ENCODE assay signal across 27 mouse cellular contexts in the genomic region with DNA sequence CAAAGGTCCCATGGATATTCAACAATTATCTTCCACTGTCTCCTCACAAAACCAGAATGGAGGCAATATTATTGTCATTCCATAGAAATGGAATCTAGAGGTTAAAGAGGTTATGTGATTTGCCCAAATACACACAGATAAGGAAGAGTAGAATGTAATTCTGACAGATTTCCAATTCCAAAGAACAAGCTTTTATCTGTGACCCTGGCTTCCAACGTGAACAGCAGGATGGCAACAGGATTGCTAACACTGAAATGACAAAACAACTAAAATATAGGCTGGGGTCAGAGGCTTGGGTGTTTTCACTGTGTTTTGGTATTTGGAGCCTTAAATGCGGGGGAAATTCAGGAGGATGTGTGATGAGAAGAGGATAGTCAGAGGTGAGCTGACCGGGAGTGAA.
"Had no signal": no experiment of that assay in that cellular context is flagged by ENCODE, and none has a peak within 500 bp of the region (broad histone marks: within the 10 kb centered on the region; RNA-seq: fewer than 3 reads in every experiment).

No protein-coding gene starts in this region.

- H3K4me3 ChIP-seq: left cerebral cortex, adult 2 months; limb, embryonic 10.5 days; limb, embryonic 12.5 days; limb, embryonic 13.5 days; limb, embryonic 15.5 days; liver, embryonic 12.5 days; liver, embryonic 13.5 days; liver, embryonic 15.5 days; lung, embryonic 15.5 days; megakaryocyte, embryonic 14.5 days; midbrain, embryonic 10.5 days; midbrain, embryonic 12.5 days; midbrain, embryonic 13.5 days; midbrain, embryonic 15.5 days; myocyte had no signal

- H3K27me3 ChIP-seq: limb, embryonic 12.5 days; limb, embryonic 13.5 days; limb, embryonic 15.5 days; liver, embryonic 12.5 days; liver, embryonic 13.5 days; liver, embryonic 15.5 days; lung, embryonic 15.5 days; megakaryocyte, embryonic 14.5 days; midbrain, embryonic 12.5 days; midbrain, embryonic 13.5 days; midbrain, embryonic 15.5 days had no signal

- H3K4me1 ChIP-seq: limb, embryonic 12.5 days; limb, embryonic 13.5 days; limb, embryonic 15.5 days; lung, embryonic 15.5 days; midbrain, embryonic 10.5 days; midbrain, embryonic 12.5 days; midbrain, embryonic 13.5 days; midbrain, embryonic 15.5 days had no signal

- DNase-seq: left cerebral cortex, postnatal 4 days; liver, embryonic 13.5 days; liver, postnatal 0 days; lung, adult 18-20 months; lung, adult 2 months; lung, embryonic 14.5 days; lung, postnatal 10 days; lung, postnatal 14 days; lung, postnatal 36 days; lung, postnatal 4 days; midbrain, embryonic 14.5 days had no signal

- H3K36me3 ChIP-seq: limb, embryonic 13.5 days; limb, embryonic 15.5 days; liver, embryonic 12.5 days; liver, embryonic 13.5 days; liver, embryonic 15.5 days; lung, embryonic 15.5 days; midbrain, embryonic 12.5 days; midbrain, embryonic 13.5 days; midbrain, embryonic 15.5 days had no signal

- H3K9ac ChIP-seq: limb, embryonic 12.5 days; limb, embryonic 13.5 days; limb, embryonic 15.5 days; liver, embryonic 12.5 days; liver, embryonic 13.5 days; liver, embryonic 14.5 days; liver, embryonic 15.5 days; liver, postnatal 0 days; lung, embryonic 14.5 days; lung, embryonic 15.5 days; midbrain, embryonic 12.5 days; midbrain, embryonic 13.5 days; midbrain, embryonic 15.5 days had no signal

- H3K27ac ChIP-seq: left cerebral cortex, adult 2 months; limb, embryonic 10.5 days; limb, embryonic 12.5 days; limb, embryonic 13.5 days; limb, embryonic 15.5 days; liver, embryonic 12.5 days; liver, embryonic 13.5 days; liver, embryonic 14.5 days; liver, embryonic 15.5 days; lung, embryonic 15.5 days; macrophage; midbrain, embryonic 10.5 days; midbrain, embryonic 12.5 days; midbrain, embryonic 13.5 days; midbrain, embryonic 15.5 days had no signal

- H3K9me3 ChIP-seq: limb, embryonic 10.5 days; limb, embryonic 12.5 days; limb, embryonic 13.5 days; limb, embryonic 15.5 days; liver, embryonic 12.5 days; liver, embryonic 13.5 days; liver, embryonic 15.5 days; lung, embryonic 15.5 days; megakaryocyte, embryonic 14.5 days; midbrain, embryonic 10.5 days; midbrain, embryonic 12.5 days; midbrain, embryonic 13.5 days; midbrain, embryonic 15.5 days had no signal
